Mouse (Mus musculus) layer of hippocampus, postnatal 25 days (tissue): ENCODE measurements around the gene Ggta1. TPM values are rescaled to one million over a fixed set of nuclear protein-coding genes. Genes with fewer than 3 reads are reported as not detected.

Experiments used
- DNase-seq, 2 experiments: peaks; one replicate each; pipeline ENCODE4 v3.0.0; 2022; ENCODE audit warnings: mixed read lengths in 2 of 2, low spot score in 1 of 2; ENCODE audit errors: extremely low spot score in 1 of 2
- total RNA-seq, 2 experiments: library from RNA; stranded (reverse); gene quantifications; 2 replicates each; pipeline ENCODE4 v1.2.3; 2021

Gene Ggta1
- total RNA-seq, 2 experiments from 2014 or later: 2.0 to 3.9 TPM

DNA sequence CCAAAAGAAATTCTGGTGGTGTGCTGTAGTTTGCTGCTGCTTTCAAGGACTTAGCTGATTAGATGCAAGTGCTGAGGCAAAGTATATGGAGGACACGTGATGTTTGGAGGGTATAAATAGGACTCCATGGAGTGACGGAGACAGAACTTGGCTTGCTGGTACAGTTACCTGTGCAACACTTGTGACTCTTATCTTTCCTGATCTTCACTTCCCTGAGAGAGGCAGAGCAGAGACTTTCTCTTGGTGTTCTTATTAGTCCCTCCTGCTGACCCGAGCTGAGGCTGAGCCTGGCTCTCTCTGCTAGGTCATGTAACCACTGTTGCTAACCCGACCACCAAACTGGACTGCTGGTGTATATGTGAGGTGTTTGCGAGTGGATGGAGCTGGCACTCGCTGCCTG is 53.6 kb downstream of the Ggta1 start:
- no peak for DNase-seq

DNA sequence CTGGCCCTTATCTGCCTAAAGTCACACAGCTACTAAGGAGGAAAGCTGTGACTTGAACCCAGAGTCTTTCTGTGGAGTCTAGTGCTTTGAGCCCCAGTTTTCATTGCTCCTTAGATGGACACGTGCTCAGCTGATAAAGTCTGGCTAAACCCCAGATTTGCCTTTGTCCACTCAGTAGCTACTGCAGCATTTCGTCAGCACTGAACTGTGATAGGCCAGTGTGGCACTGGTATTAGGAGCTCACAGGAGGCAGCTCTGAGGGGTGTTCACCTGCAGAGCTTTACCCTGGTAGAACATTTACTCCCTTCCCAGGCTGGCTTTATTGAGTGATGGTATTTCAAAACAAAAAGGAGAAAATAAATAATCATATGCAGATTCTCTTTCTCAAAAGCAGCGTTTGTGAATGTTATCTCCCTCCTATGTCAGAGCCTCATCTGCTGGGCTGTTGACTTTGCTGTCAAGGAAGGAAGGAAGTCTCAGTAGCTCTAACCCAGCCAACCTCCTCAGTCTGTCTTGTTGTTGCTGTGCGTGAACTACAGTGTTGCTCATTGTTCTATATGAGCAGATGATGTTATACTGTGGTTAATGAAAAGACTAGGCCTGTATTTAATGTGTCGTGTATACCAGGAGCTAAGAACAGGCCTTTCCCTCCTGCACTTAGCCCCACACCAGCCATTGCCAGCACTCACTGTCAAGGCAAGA is 54.5 kb downstream of the Ggta1 start:
- no peak for DNase-seq

DNA sequence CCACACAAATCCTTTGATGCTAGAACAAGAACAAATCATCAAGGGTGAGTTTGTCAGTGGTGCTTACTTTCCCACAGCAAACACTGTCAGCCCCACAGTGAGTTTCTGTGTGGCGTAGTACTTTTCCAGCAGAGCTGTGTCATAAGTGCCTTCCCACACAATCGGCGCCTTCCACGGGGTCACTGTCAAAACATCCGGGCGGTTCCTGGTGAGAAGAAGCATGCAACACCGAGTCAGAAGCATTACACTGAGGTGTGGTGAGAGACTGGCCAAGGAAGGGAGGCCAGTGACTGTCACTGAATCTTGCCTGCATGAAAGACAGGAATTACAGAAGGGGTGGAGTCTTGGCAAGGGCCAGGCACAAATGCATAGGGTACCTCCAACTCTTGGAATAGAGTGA is 55.2 kb downstream of the Ggta1 start:
- no peak for DNase-seq

DNA sequence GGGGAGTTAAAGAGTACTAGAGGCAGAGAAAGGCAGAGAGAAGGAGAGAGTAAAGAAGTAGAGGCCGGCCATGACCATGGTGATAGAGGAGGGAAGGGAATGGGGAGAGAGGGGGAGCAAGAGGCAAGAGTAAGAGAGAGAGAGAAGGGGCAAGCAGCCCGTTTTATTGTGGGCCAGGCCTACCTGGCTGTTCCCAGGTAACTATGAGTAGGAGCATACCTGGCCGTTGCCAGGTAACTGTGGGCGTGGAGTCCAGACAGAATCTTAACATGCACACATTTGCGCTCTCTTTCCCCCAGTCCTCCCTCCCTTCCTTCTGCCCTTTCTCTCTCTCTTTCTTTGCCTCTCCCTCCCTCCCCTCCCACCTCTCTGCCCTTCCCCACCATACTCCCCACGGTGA is 55.8 kb downstream of the Ggta1 start:
- no peak for DNase-seq

DNA sequence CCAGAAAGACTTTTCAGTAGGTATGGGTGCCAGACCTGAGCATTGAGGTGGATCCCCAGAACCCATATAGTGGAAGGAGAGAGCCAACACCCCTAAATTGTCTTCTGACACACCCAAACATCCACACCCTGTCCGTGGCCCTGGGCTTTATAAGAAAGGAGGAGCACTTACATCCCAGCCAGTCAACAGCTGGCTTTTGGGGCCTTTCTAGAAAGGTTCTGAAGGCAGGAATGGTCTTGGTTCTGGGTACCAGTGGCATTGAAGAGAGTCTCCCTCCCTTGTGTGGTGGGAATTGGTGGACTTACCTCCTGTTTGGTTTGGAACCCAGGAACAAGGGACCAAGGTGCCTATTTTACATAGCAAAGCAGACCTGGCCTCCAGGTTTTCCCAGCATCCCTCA is 56.4 kb downstream of the Ggta1 start:
- DNase-seq: no peak

DNA sequence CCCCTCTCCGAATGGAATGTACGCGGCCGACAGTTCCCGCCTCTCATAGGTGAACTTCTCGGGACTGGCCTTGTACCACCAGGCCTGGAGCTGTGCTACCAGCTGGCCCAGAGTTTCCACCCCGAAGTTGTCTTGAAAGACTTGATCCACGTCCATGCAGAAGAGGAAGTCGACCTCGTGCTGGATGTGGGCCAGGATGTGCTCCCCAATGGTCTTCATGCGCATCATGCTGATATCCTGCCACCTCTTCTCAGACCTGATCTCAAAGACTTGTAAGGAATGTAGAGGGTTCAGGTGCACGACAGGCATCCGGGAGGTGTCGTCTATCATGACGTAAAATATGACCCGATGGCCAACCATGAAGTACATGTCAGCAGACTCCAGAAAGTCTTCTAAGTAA is 60.6 kb downstream of the Ggta1 start:
- DNase-seq: no peak

DNA sequence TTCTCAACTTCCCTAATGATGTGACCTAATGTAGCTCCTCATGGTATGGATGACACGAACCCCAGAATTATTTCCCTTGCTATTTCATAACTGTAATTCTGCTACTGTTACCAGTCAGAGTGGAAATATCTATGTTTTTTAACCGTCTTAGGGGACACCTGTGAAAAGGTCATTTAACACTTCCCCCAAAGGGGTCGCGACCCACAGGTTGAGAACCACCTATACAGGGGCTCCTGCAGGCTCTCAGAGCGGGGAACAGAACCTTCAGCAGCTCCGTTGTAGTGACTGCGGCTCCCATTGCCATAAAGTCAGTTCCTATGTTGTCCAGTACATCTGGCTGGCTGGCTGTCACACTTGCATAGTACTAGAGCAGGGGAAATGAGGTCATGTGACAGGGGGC is 62.3 kb downstream of the Ggta1 start:
- no peak for DNase-seq

DNA sequence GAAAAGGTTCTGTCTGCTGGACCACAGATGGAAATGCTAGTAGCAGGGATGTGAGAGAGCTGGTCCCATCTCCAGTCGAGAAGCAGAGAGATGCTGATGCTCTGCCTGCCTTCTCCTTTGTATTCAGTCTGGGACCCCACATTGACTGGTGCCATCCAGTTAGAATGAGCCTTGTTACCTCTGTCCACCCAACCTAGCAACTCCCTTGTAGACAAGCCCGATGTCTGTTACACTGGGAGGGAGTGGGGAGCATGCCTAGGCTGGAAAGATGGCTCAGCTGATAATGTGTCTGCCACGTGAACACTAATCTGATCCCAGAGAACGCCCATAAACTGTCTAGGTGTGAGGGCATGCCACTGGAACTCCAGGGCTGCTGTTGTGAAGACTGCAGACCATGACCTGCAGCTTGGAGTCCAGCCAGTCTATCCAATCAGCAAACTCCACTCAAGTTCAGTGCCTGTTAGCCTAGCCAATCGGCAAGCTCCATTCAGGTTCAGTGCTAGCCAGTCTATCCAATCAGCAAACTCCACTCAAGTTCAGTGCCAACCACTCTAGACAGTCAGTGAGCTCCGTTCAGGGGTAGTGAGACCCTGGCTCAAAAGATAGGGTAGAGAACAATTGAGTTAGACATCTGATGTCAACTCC is 64.7 kb downstream of the Ggta1 start:
- DNase-seq: no peak

DNA sequence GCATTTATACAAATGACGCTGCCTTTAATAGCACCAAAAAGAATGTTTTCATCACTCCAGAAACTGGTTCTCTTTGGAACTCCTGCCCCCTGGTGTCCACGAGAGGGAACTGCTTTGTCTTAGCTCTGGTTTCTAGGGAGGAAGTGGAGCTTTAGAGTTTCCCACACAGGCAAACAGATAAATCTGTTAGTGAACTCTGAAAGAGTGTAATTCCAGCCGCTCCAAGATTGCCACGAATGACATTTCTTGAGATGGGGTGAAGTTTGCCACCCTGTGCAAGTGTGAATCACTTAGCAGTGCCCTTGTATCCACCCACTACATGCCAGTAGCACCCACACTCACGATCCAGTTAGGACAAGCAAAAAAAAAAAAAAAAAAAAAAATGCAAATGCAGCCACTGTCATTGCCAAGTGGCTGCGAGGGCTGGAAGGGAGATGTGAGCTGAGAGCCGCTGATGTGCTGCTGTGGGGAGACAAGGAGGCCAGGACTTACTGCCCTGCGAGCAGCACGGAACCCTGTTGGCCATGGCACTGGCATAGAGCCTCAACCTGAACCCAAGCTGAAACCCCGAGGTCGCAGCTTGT is 65.3 kb downstream of the Ggta1 start:
- DNase-seq: peak; percentile 52 to 74

DNA sequence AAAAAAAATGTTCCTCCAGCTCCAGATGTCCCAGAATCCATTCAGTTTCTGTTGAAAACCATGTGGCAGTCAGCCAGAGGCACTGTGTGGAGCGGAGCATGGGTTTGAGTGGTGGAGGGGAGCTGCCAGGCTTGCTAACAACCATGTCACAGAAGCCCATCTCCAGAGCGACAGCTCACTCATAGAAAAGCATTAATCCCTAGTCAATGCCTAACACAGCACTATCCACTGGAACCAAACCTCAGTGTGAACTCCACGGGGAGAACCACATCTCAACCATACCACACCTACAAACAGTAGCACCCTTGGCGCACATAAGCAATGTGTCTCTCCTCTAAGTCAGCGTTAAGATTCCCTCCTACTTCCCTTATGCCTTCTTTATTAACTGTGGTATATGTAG is 65.9 kb downstream of the Ggta1 start, which contains the start of gene 4930402F06Rik:
Gene 4930402F06Rik, minus strand, starts transcription at position 80 of the 400 bp plus-strand sequence.
- DNase-seq: peak; percentile 22 to 29

DNA sequence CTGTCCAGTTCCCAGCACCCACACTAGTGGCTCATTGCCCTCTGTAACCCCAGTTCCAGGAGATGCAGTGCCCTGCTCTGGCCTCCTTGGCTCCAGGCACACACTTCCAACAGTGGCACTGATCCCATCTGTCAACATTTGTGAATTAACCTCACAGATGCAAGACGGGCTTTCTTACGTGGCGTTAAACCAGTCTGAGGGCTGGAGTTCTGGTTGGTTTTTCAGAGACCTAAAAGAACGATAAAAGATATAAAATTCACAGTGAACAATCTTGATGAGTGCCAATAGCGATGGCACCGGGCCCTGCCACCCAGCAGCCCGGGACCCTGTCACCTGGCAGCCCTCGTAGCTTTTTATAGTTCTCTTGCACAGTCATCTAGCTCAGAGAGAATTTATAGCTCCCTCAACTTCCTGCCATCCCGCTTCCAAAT is 77.6 kb downstream of the Ggta1 start:
- DNase-seq: no peak

DNA sequence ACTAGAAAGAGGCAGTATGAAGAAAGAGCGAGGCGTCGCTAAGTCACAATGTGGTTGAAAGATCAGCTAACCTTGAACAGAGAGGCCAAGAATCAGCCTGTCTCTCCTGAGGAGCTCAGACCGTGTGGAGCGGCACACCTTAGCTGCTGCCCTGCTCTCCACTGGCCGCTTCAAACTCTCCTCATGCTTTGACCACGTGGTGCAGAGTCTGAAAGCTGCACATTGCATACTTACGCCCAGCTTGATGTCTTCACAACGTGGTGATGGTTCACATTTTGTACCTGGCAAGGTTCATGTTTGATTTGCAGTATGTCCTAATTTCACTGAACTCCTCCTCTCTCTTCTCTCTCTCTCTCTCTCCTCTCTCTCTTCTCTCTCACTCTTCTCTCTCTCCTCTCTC is 83.7 kb downstream of the Ggta1 start:
- DNase-seq: no peak

DNA sequence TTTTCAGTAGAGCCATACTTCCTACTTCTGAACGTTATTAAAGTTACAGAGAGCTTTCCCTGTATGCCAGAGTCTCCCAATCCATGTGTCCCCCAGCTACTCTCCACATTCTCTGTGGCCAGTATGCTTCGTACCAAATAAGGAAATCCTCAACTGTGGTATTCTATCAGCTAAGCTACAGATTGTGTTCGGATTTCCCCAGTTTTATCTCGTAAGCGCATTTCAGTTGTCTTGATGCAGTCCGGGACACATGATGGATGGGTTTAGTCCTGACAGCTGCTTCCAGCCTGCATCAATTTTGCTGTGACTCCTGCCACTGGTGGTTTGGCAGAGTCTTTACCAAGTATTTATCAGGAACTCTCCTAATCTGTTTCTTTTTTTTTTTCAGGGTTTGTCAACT is 85.4 kb downstream of the Ggta1 start:
- no peak for DNase-seq

DNA sequence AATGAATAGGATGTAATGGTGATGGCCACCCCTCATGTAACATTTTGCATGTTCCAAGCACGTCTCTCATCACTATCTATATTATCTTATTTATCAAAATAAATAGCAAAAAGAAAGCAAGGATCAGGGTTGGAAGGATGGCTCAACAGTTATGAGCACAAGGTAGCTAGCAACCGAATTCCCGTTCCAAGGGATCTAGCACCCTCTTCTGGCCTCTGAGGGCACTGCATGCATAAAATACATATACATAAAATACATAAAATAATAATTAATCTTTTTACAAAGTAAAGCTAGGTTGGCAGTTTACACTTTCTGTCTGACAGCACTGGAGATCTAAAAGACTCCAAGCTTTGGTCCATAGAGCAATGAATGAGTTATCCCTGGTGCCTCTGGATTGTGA is 90.0 kb downstream of the Ggta1 start:
- DNase-seq: peak in 1 of 2 experiments; percentile 42

DNA sequence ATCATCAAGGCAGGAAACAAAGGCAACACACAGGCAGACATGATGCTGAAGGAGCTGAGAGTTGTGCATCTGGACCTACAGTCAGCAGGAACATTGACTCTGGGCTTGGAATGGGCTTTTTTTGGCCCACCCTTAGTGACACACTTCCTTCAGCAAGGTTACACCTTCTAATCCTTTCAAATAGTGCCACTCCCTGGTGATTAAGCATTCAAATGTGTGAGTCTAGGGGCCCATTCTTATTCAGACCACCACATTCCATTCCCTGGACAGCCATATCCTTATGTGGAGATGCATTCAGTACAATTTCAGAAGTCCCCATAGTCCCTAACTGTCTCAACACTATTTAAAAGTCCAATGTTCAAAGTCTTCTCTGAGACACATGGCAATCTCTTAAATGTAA is 92.3 kb downstream of the Ggta1 start:
- DNase-seq: no peak

DNA sequence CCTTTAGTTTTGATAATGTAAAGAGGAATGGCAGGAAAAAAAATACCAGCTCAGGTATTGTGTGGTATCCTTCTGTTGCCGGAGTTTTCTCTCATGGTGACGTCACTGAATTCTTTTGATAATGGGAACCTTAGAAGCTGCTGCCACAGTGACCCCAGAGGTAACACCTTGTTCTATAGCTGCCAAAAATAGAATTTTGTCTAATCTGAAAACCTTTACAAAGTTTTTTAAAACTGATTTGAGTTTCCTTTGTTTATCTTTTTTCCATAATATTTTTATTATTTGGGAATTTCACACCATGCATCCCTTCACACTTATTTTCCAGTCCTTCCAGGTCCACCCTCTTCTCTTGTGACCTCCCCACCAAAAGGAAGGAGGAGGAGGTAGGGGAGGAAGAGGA is 95.4 kb downstream of the Ggta1 start, which contains the start of gene 4930568D16Rik:
Gene 4930568D16Rik, minus strand, starts transcription at position 101 of the 400 bp plus-strand sequence.
- no peak for DNase-seq

Other genes starting within 250 kb of the Ggta1 start
- 100 to 1,000 TPM; 114 to 138 TPM for gene Gsn, start 206.9 kb downstream of the Ggta1 start, total RNA-seq
- 1 to 10 TPM; 8.0 to 8.9 TPM for gene Stom, start 126.3 kb downstream of the Ggta1 start, total RNA-seq
- gene 4930568D16Rik, start 95.5 kb downstream of the Ggta1 start, total RNA-seq: not detected
- not detected for gene 4930402F06Rik, start 66.1 kb downstream of the Ggta1 start, total RNA-seq
- 100 to 1,000 TPM; 103 to 118 TPM for gene Dab2ip, start 95.0 kb upstream of the Ggta1 start, total RNA-seq